Mouse (Mus musculus) heart, postnatal 14 days (tissue): Measurements from ENCODE around the gene Gramd4. TPM values are rescaled to one million over a fixed set of nuclear protein-coding genes. Genes with fewer than 3 reads are reported as not detected.
"Not testable (repeated sequence)": the region's sequence is repeated elsewhere in the genome, so short reads cannot be mapped to it uniquely, and the experiment has no call there.

ENCODE experiments used
- DNase-seq, 2 experiments: peaks; one replicate each; pipeline ENCODE4 v3.0.0; 2021 to 2022
- intact Hi-C: fragments of 180-260 bp; cut with DNase I; formaldehyde crosslinking; loops from one replicate; pipeline ENCODE4 v1.15.1; 2025
- total RNA-seq, 2 experiments: library from RNA; stranded (reverse); gene quantifications; 2 replicates each; pipeline ENCODE4 v1.2.3; 2021

Gramd4 gene
- total RNA-seq, 2 experiments from 2014 or later: 32.4 to 35.0 TPM

DNA sequence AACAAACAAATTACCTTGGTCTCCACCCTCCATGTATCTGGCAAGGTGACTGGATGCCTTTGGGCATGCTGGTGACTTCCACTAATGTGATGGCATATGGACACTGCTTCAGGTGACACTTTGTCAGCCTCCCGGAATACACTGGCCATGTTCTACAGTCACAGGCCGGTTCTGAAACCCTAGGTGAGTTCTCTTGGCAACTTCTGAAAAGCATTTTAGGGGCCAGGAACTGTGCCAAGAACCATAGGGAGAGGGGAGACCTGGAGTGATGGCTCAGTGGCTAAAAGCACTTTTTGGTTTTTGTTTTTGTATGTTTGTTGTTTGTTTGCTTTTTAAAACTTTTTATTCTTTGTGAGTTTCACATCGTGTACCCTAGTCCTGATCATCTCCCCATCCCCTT, 8.0 kb upstream of the Gramd4 start:
- intact Hi-C loops: no loop called here
- DNase-seq: no peak

DNA sequence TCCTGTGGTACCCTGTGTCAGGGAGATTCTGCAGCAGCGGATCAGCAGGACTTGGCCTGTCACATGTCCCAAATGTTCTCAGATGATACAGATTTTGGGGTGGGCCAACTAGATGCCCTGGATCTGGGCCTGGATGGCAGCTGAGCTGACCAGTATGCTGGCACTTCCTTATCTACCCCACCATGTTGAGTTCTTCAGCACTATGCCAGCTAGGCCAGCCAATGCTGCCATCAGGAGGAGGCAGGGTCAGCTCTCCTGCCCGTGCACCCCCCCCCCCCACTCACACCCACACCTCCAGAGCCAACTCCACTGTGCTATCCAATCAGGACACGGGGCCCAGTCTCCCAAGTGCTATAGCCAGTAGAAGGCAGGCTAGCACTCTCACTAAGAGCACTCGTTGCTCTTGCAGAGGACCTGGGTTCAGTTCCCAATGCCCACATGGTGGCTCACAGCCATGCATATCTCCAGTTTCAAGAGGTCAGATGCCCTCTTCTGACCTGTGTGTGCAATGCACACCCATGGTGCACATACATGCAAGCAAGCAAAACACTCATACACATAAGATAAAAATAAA, 7.2 kb upstream of the Gramd4 start:
- intact Hi-C loops: no loop called here
- DNase-seq: peak; percentile 27 to 53

GRCm38 (mm10) chr15:86051152-86051551, 6.3 kb upstream of the Gramd4 start:
- DNase-seq: no peak
- intact Hi-C loops: no loop called here

GRCm38 (mm10) chr15:86051878-86052478, 5.5 kb upstream of the Gramd4 start:
- no peak for DNase-seq

GRCm38 (mm10) chr15:86053890-86054536, 3.5 kb upstream of the Gramd4 start:
- intact Hi-C loops: loop anchor here (1.0 kb wide), 1 partner anchor 70 kb away; no protein-coding TSS in a partner anchor
- peak; percentile 84 to 91 for DNase-seq

More at GRCm38 (mm10) chr15:86051878-86052478, 5.5 kb upstream of the Gramd4 start:
- intact Hi-C loops: no loop called here

GRCm38 (mm10) chr15:86054861-86055260, 2.6 kb upstream of the Gramd4 start:
- DNase-seq: not testable (repeated sequence)
- intact Hi-C loops: loop anchor here (1.0 to 5.0 kb wide), 3 partner anchors 37 to 157 kb away; partner anchors contain the start of gene Tbc1d22a

DNA sequence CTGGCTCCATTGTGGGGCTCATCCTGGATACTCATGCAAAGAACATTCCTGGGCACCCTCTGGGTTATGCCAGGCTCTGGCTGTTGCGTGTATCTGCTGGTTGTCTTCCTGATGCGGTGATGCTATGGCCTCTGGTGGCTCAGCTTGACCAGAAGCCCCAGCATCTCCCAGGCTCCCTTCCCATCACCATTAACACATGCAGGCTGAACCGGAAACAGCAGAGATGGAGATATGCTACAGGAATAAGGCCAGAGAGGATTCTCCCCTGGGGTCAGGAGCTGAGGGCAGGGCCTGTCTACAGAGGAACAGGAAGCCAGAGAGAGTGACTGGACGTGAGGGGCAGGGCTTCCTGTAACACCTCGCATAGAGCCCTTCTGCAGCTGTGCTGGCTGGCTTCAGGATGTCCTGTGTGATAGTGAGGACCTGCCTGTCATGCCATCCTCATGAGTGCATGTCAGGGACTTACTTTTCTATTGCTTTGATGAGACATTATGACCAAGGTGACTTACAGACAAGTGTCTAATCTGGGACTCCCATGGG, 1.2 kb upstream of the Gramd4 start:
- no peak for DNase-seq
- intact Hi-C loops: loop anchor here (5.0 kb wide), 2 partner anchors 36 to 156 kb away; partner anchors contain the start of gene Tbc1d22a

GRCm38 (mm10) chr15:86057908-86058307, 413 bp downstream of the Gramd4 start:
- intact Hi-C loops: loop anchor here (5.0 kb wide), 2 partner anchors 34 to 154 kb away; partner anchors contain the start of gene Tbc1d22a
- no peak for DNase-seq

DNA sequence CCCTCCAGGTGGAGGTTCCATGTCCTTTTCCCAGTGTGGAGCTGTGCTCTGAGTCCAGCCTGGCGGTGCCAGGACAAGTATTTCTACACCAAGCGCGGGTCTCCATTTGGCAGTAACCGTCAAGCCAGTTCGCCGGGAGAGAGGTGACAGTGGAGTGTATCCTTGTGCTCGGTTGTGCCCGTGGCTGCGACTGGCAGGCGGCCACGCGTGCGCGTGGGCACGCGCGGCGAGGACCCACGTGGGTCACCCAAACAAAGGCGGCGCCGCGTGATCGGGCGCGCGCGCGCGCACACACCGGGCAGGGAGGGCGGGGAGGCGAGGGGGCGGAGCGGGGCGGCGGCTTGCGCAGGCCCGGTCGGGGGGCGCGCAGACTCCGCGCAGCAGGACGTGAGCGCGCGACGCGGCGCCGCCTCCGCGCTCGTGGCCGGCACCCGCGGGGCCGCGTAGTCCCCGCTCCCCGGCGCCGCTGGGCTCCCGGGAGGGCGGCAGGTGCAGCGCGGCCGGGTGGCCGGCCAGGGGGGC, 960 bp downstream of the Gramd4 start:
- peak; percentile 89 to 92 for DNase-seq
- intact Hi-C loops: loop anchor here (5.0 kb wide), 2 partner anchors 34 to 154 kb away; partner anchors contain the start of gene Tbc1d22a

GRCm38 (mm10) chr15:86058931-86059834, 1.7 kb downstream of the Gramd4 start:
- DNase-seq: no peak
- intact Hi-C loops: loop anchor here (5.0 kb wide), 2 partner anchors 33 to 153 kb away; partner anchors contain the start of gene Tbc1d22a

- no peak for DNase-seq
- intact Hi-C loops: loop anchor here (2.0 to 5.0 kb wide), 3 partner anchors 19 to 152 kb away; partner anchors contain the start of gene Tbc1d22a
These were observed 2.4 kb downstream of the Gramd4 start for GRCm38 (mm10) chr15:86059835-86060380.

GRCm38 (mm10) chr15:86060581-86060980, 3.1 kb downstream of the Gramd4 start:
- intact Hi-C loops: loop anchor here (2.0 kb wide), 1 partner anchor 18 kb away; no protein-coding TSS in a partner anchor

GRCm38 (mm10) chr15:86061221-86061620, 3.7 kb downstream of the Gramd4 start:
- intact Hi-C loops: loop anchor here (2.0 kb wide), 1 partner anchor 18 kb away; no protein-coding TSS in a partner anchor
- no peak for DNase-seq

More at GRCm38 (mm10) chr15:86060581-86060980, 3.1 kb downstream of the Gramd4 start:
- no peak for DNase-seq

- DNase-seq: no peak
- intact Hi-C loops: loop anchor here (2.0 kb wide), 1 partner anchor 17 kb away; no protein-coding TSS in a partner anchor
These were observed 4.5 kb downstream of the Gramd4 start for GRCm38 (mm10) chr15:86061848-86062481.

- DNase-seq: no peak
- intact Hi-C loops: no loop called here
These were observed 6.8 kb downstream of the Gramd4 start for GRCm38 (mm10) chr15:86064191-86064849.

DNA sequence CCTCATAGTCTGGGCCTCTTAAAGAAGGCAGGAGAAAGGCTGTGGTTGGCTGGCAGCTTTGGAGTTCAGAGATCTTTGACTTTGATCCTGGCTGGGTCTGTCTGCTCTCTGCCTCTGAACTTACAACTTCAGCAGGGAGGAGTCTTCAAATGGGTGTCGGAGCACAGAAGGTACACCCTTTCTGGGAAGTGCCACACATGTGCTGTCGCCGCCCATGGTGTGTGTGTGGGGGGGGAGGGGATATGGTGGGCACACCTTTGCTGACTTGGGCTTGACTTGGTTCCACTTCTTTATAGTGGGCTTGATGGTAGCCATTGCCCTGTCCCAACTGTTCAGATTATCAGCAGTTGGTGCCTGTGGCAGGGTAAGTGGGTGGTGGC, 7.3 kb downstream of the Gramd4 start:
- no peak for DNase-seq
- intact Hi-C loops: no loop called here

GRCm38 (mm10) chr15:86065367-86065766, 7.9 kb downstream of the Gramd4 start:
- intact Hi-C loops: no loop called here
- no peak for DNase-seq
